Mouse (Mus musculus): Measurements from ENCODE around the gene Prep. TPM values are rescaled to one million over a fixed set of nuclear protein-coding genes. Genes with fewer than 3 reads are reported as not detected.
"Not testable (repeated sequence)": the region's sequence is repeated elsewhere in the genome, so short reads cannot be mapped to it uniquely, and the experiment has no call there.

The Prep gene
- polyA plus RNA-seq, 1 experiment from 2014 or later, result 27.8 TPM

GRCm38 (mm10) chr10:45077353-45077752 lies 10.3 kb downstream of the Prep start:
- H3K27me3 ChIP-seq, result no peaks in the 10 kb centered on the region
- no peak overlapping the region for H3K27ac ChIP-seq
- no peak overlapping the region for H3K9ac ChIP-seq
- no peak overlapping the region for H3K4me2 ChIP-seq (replicated peaks)
- peaks cover 19% of the 10 kb centered on the region for H3K36me3 ChIP-seq
- ATAC-seq (ENCODE audit: insufficient number of reproducible peaks, insufficient read depth, low FRiP score, low TSS enrichment), result no peak
- whole genome bisulfite sequencing, result 61% methylated on average over 5 of the region's 5 CpGs
- no peak overlapping the region for H3K4me3 ChIP-seq
- H3K9me3 ChIP-seq, result no peaks in the 10 kb centered on the region
- H3K4me1 ChIP-seq, result no peaks in the 10 kb centered on the region; the same call in 1 of the 2 replicates

GRCm38 (mm10) chr10:45079756-45080155 lies 12.8 kb downstream of the Prep start:
- Histone ChIP-seq H3K9ac (no peak overlapping the region), H3K4me2 (replicated peaks) (no peak overlapping the region), H3K27ac (no peak overlapping the region), H3K36me3 (peaks cover 7% of the 10 kb centered on the region; the same call in 1 of the 2 replicates), H3K4me3 (no peak overlapping the region), H3K27me3 (no peaks in the 10 kb centered on the region), H3K9me3 (no peaks in the 10 kb centered on the region), H3K4me1 (peaks cover 9% of the 10 kb centered on the region)
- no peak for ATAC-seq (ENCODE audit: insufficient number of reproducible peaks, insufficient read depth, low FRiP score, low TSS enrichment)
- 60% methylated on average over 5 of the region's 5 CpGs for WGBS

- Histone ChIP-seq H3K4me2 (replicated peaks) (no peak overlapping the region), H3K27ac (no peak overlapping the region), H3K4me3 (no peak overlapping the region), H3K9me3 (no peaks in the 10 kb centered on the region), H3K27me3 (no peaks in the 10 kb centered on the region), H3K9ac (no peak overlapping the region), H3K36me3 (peaks cover 7% of the 10 kb centered on the region; the same call in 1 of the 2 replicates), H3K4me1 (peaks cover 9% of the 10 kb centered on the region; the same call in 1 of the 2 replicates)
- no peak for ATAC-seq (ENCODE audit: insufficient number of reproducible peaks, insufficient read depth, low FRiP score, low TSS enrichment)
- WGBS, result 81% methylated on average over 6 of the region's 6 CpGs
Measured at GRCm38 (mm10) chr10:45080490-45080889, 13.5 kb downstream of the Prep start.

GRCm38 (mm10) chr10:45082730-45083129 lies 15.7 kb downstream of the Prep start:
- no peak overlapping the region for H3K9ac ChIP-seq
- H3K4me2 ChIP-seq (replicated peaks), result no peak overlapping the region
- no peaks in the 10 kb centered on the region for H3K27me3 ChIP-seq
- H3K27ac ChIP-seq, result no peak overlapping the region
- 0 out of 2 replicates have a peak, but pooled peaks cover 7% of the 10 kb centered on the region for H3K36me3 ChIP-seq
- ATAC-seq (ENCODE audit: insufficient number of reproducible peaks, insufficient read depth, low FRiP score, low TSS enrichment), result no peak
- no peak overlapping the region for H3K4me3 ChIP-seq
- H3K4me1 ChIP-seq, result peaks cover 9% of the 10 kb centered on the region; the same call in 1 of the 2 replicates
- H3K9me3 ChIP-seq, result no peaks in the 10 kb centered on the region
- 63% methylated on average over 2 of the region's 2 CpGs for WGBS

- not testable (repeated sequence) for ATAC-seq (ENCODE audit: insufficient number of reproducible peaks, insufficient read depth, low FRiP score, low TSS enrichment); H3K9me3 ChIP-seq; H3K4me3 ChIP-seq; H3K27me3 ChIP-seq; H3K4me2 ChIP-seq (replicated peaks); H3K27ac ChIP-seq; H3K36me3 ChIP-seq; H3K4me1 ChIP-seq; H3K9ac ChIP-seq
- WGBS, result 43% methylated on average over 7 of the region's 7 CpGs
Measured at GRCm38 (mm10) chr10:45084002-45084401, 17.0 kb downstream of the Prep start.

- Histone ChIP-seq H3K9me3 (no peaks in the 10 kb centered on the region), H3K4me2 (replicated peaks) (no peak overlapping the region), H3K27ac (no peak overlapping the region), H3K4me3 (no peak overlapping the region), H3K27me3 (no peaks in the 10 kb centered on the region), H3K9ac (no peak overlapping the region), H3K36me3 (0 out of 2 replicates have a peak, but pooled peaks cover 5% of the 10 kb centered on the region), H3K4me1 (peaks cover 9% of the 10 kb centered on the region; the same call in 1 of the 2 replicates)
- 32% methylated on average over 3 of the region's 3 CpGs for WGBS
- ATAC-seq (ENCODE audit: insufficient number of reproducible peaks, insufficient read depth, low FRiP score, low TSS enrichment), result no peak
Measured at GRCm38 (mm10) chr10:45084471-45084870, 17.5 kb downstream of the Prep start.

GRCm38 (mm10) chr10:45085315-45085714 lies 18.3 kb downstream of the Prep start:
- H3K9ac ChIP-seq, result no peak overlapping the region
- H3K9me3 ChIP-seq, result no peaks in the 10 kb centered on the region
- no peak overlapping the region for H3K27ac ChIP-seq
- no peak overlapping the region for H3K4me3 ChIP-seq
- 87% methylated on average over 2 of the region's 2 CpGs for WGBS
- ATAC-seq (ENCODE audit: insufficient number of reproducible peaks, insufficient read depth, low FRiP score, low TSS enrichment), result no peak
- 0 out of 2 replicates have a peak, but pooled peaks cover 5% of the 10 kb centered on the region for H3K36me3 ChIP-seq
- no peak overlapping the region for H3K4me2 ChIP-seq (replicated peaks)
- peaks cover 9% of the 10 kb centered on the region; the same call in 1 of the 2 replicates for H3K4me1 ChIP-seq
- H3K27me3 ChIP-seq, result no peaks in the 10 kb centered on the region

- H3K4me3 ChIP-seq, result no peak overlapping the region
- 52% methylated on average over 5 of the region's 5 CpGs for WGBS
- H3K4me1 ChIP-seq, result peaks cover 9% of the 10 kb centered on the region; the same call in 1 of the 2 replicates
- no peaks in the 10 kb centered on the region for H3K9me3 ChIP-seq
- H3K27ac ChIP-seq, result no peak overlapping the region
- no peak for ATAC-seq (ENCODE audit: insufficient number of reproducible peaks, insufficient read depth, low FRiP score, low TSS enrichment)
- no peaks in the 10 kb centered on the region for H3K27me3 ChIP-seq
- H3K4me2 ChIP-seq (replicated peaks), result no peak overlapping the region
- 0 out of 2 replicates have a peak, but pooled peaks cover 5% of the 10 kb centered on the region for H3K36me3 ChIP-seq
- no peak overlapping the region for H3K9ac ChIP-seq
Measured at GRCm38 (mm10) chr10:45086637-45087036, 19.6 kb downstream of the Prep start.

GRCm38 (mm10) chr10:45091462-45092079 lies 24.6 kb downstream of the Prep start:
- H3K27me3 ChIP-seq, result no peaks in the 10 kb centered on the region
- WGBS, result 73% methylated on average over 8 of the region's 8 CpGs
- no peaks in the 10 kb centered on the region for H3K9me3 ChIP-seq
- no peak overlapping the region for H3K27ac ChIP-seq
- no peak overlapping the region for H3K9ac ChIP-seq
- H3K4me3 ChIP-seq, result no peak overlapping the region
- H3K4me1 ChIP-seq, result no peaks in the 10 kb centered on the region
- H3K4me2 ChIP-seq (replicated peaks), result no peak overlapping the region
- ATAC-seq (ENCODE audit: insufficient number of reproducible peaks, insufficient read depth, low FRiP score, low TSS enrichment), result no peak
- H3K36me3 ChIP-seq, result peaks cover 37% of the 10 kb centered on the region

GRCm38 (mm10) chr10:45092080-45093056 lies 25.4 kb downstream of the Prep start:
- peaks cover 38% of the 10 kb centered on the region for H3K36me3 ChIP-seq

GRCm38 (mm10) chr10:45098751-45099150 lies 31.7 kb downstream of the Prep start:
- no peaks in the 10 kb centered on the region for H3K9me3 ChIP-seq
- ATAC-seq (ENCODE audit: insufficient number of reproducible peaks, insufficient read depth, low FRiP score, low TSS enrichment), result no peak
- no peak overlapping the region for H3K27ac ChIP-seq
- no peaks in the 10 kb centered on the region for H3K27me3 ChIP-seq
- H3K4me2 ChIP-seq (replicated peaks), result no peak overlapping the region
- WGBS, result 86% methylated on average over 2 of the region's 2 CpGs
- peaks cover 48% of the 10 kb centered on the region for H3K36me3 ChIP-seq
- H3K4me1 ChIP-seq, result no peaks in the 10 kb centered on the region
- H3K4me3 ChIP-seq, result no peak overlapping the region
- no peak overlapping the region for H3K9ac ChIP-seq

More at GRCm38 (mm10) chr10:45092080-45093056, 25.4 kb downstream of the Prep start:
- no peak overlapping the region for H3K27ac ChIP-seq
- no peaks in the 10 kb centered on the region for H3K4me1 ChIP-seq
- no peak overlapping the region for H3K4me3 ChIP-seq
- 87% methylated on average over 12 of the region's 12 CpGs for WGBS
- no peak overlapping the region for H3K9ac ChIP-seq
- no peaks in the 10 kb centered on the region for H3K9me3 ChIP-seq
- no peaks in the 10 kb centered on the region for H3K27me3 ChIP-seq
- no peak for ATAC-seq (ENCODE audit: insufficient number of reproducible peaks, insufficient read depth, low FRiP score, low TSS enrichment)
- no peak overlapping the region for H3K4me2 ChIP-seq (replicated peaks)

Measured in embryonic facial prominence, embryonic 12.5 days (tissue).